Mouse (Mus musculus) thymus, postnatal 36 days (tissue): ENCODE results near the gene Celf2.
"Not testable (repeated sequence)": the region's sequence is repeated elsewhere in the genome, so short reads cannot be mapped to it uniquely, and the experiment has no call there.

Source experiments
- DNase-seq, 2 experiments: peaks; one replicate each; pipeline ENCODE4 v3.0.0; 2022; ENCODE audit warnings: mixed read lengths in 2 of 2

Gene Celf2

GRCm38 (mm10) chr2:6575316-6575715 is 934.0 kb downstream of the Celf2 start:
- DNase-seq, result not testable (repeated sequence)

DNA sequence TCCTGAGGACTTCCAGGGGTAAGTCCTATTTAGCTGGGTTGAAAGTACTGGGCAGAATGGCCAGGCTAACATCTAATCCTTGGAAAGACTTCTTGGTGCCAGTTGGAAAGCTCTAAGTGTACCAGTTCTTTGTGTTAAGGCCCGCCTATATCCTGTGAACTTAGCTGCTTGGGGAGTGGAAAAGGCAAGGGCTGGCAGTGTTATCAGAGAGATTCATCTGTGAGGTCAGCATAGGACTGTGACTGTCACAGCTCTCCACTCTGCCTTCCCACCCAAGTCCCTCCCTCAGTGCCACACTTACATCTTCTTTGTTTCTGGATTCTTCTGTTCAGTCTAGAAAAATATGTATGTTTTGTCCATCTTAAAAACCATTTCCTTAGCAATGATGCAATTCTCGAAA is 935.7 kb downstream of the Celf2 start:
- no peak for DNase-seq

GRCm38 (mm10) chr2:6572976-6573375 is 936.4 kb downstream of the Celf2 start:
- no peak for DNase-seq

GRCm38 (mm10) chr2:6569040-6569542 is 940.3 kb downstream of the Celf2 start:
- no peak for DNase-seq

- no peak for DNase-seq
Observed at GRCm38 (mm10) chr2:6565175-6565574, 944.2 kb downstream of the Celf2 start.

- no peak for DNase-seq
Observed at GRCm38 (mm10) chr2:6561337-6561736, 948.0 kb downstream of the Celf2 start.

GRCm38 (mm10) chr2:6560802-6561201 is 948.6 kb downstream of the Celf2 start:
- DNase-seq, result no peak

DNA sequence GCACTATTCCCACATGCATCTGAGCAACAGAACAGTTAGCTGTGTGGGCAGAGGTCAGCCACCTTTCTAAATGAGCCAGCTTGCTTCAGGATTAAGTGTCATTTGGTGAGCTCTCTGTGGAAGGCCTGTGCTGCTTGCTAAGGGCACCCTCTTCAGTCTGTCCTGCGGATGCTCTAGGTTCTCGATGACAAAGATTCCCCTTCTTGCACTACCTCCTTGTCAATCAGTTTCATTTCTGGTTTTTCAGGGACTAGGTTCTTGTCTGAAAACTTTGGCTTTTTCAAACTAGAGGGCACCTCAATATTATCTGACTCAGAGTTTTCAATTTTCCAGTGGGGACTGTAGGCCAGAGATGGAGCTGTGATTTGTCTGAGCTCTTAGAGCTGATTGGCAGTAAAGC is 949.8 kb downstream of the Celf2 start:
- DNase-seq, result no peak

GRCm38 (mm10) chr2:6558303-6559254 is 950.8 kb downstream of the Celf2 start:
- DNase-seq, result no peak

DNA sequence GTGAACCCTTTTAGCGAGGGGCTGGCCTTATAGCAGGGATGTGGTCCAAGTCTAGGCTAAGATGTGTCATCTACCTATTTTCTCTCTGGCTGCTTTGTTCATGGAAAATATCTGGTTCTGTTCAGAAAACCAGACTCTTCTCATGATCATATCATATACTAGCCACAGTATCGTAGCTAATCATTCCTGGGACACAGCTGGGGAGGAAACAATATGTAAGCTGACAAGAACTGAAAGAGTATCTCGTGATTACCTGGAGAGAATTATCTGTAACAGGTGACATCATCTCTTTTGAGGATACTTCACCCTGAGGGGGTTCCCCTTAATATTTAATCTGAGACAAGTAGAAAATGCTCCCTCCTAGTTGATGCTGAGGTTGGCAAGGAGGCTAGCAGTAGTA is 951.6 kb downstream of the Celf2 start:
- DNase-seq, result no peak

DNA sequence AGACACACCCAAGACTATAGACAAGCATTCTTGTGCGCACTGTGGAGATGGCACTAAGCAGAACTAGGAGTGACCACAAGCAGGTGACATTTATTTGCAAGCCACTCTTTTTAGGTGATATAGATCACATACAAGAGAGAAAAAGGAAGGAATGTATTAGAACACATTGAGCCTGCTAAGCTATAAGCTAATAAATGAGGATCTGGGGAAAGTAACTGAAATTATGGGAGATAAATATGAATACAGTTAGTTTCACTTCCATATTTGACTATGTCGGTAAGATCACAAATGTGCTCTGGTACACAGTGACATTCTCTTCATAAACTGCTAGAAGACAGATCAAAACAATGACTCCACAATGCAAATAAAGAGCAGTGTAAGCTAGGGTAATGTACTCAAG is 952.5 kb downstream of the Celf2 start:
- DNase-seq, result no peak

DNA sequence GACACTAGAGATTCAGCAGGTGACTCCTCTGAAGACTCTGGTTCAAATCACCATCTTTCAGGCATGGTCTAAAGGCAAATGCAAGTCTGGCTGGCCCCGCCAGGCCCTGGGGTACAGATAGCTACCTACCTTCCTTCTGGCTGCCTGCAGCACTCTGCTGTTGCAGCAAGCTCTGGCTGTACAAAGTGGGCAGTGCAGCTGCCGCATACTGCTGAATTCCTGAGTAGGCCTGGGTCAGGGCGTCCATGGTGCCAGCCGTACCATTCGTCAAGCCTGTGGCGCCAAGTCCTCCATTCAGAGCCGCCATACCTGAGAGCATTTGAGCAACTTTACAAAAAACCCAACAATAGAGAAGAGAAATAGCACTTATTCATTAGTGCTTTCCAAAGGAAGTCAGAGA is 955.7 kb downstream of the Celf2 start:
- no peak for DNase-seq

DNA sequence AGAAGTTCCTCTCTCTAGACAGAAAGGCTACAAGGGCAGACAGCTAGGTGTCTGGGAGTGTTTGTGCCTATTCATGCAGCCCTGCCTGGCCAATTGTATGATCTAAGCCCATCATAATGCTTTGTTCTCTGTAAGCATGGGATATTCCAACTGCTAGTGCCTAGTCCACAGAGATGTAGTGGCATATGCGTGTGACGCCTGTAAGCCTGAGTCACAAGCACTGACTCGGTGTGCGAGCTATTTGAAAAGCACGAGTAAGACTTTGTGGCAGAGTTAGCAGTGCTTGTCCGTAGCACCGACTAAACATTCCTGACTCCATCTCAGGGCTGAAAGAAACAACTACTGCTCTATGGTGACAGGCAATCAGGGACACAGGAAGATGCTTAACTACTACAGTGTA is 960.1 kb downstream of the Celf2 start:
- DNase-seq, result no peak

GRCm38 (mm10) chr2:6547139-6547664 is 962.2 kb downstream of the Celf2 start:
- no peak for DNase-seq

DNA sequence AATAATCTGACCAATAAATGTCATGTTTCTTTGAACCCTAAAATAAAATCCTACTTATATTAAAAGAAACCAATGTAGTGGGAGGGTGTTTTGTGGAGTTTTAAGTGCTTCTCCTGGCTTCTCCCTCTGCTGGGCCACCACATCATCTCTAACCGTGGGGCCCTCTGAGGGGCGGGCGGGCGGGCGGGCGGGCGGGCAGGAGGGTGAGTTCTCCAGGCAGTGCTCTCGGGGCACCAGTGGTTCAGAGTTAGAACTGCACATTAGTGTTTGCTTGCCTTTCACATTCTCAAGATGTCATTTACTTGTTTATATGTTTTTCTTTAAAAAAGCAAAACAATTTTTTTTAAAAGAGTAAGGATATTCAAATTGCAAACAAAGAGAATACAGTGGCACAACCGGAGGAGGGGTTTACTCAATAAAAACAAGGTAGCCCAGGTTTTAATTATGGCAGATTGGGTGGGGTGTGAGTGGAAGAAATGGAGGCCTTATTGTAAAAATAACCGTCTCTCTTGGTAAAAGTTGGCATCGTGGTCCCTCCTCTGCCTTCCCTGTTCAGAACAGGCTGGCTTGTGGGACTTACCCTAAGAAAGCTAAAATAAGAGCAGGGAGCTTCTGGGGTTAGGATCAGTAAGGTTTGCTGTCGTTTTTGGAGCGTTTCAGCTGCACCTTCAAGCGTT is 962.8 kb downstream of the Celf2 start:
- no peak for DNase-seq

DNA sequence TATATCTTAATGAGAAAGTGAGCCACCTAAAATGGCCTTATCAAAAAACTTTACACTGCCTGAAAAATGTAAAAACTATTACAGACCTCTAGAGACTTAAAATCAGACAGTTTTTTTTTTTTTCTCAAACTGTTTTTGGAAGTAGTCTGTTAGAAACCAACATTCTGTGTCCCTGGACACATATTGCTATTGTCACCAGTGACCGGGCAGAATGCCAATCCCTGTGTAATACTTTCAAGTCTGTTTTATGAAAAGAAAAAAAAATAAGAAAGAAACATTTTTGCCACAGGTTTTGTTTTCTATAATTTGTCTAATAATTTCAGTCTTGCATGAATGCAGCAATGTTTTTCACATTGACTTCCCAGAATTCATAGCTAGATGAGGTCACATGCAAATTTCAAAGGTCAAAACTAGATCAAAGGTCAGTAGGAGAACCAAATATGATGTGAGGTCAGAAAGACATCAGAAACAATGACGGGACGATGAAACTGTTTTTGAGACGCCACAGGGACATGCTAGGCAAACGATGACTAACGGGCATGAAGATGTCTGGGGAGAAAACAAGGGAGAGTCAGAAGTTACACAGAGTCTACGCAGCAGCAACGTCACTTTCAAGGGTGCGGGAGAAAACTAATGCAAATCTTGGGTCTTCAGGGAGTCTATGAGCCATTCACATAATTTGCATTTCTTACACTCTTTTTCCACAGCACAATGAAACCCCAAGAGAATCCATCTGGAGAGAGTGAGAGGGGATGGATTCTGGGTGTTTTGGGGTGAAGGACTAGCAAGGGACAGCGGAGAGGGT is 964.0 kb downstream of the Celf2 start:
- DNase-seq, result no peak

- DNase-seq, result no peak
Observed at GRCm38 (mm10) chr2:6543650-6544049, 965.7 kb downstream of the Celf2 start.

DNA sequence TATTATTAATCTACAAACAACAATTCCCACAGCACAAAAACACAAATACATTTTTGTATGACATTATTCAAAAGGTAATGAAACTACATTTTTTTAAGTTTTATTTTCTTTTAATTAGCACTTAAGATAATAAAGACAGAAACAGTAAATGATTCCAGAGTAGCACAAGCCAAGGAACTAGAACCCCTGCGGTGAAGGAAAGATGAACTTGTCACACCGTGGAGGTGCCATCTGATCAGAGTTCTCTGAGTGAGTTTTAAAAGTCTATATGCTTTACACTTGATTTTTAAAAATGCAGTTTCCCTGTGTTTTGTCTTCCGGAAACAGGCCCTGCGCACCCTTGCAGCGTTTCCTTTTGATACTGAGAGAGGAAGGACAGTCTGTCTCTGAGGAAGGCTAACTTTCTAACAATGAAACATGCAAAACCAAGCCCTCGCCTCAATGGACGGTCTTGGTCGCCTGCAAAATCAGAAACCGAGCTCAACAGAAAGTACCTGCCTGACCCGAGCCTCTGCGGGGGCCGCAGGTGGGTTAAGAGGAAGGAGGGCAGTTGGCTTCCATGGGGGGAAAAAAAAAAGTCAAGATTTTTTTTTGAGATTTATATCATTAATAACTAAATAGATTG is 966.7 kb downstream of the Celf2 start:
- DNase-seq, result no peak

DNA sequence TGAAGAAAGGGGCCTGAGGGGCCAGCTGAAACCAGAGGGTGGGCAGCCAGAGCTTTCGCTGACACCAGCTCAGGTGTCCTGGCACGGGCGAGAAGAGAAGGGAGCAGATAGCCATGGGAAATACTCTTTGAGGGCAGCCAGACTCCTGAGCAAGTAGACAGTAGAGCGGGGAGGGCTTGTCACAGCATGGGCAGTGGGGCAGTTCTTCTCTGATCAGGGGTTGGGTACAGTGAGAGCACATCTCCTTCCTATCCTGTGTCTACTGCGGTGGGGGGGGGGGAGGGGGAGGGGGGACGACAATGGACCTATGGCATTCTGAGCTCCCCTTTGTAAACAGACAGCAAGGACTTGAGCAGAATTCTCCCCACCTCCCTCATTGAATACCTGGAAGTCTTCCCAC is 968.5 kb downstream of the Celf2 start:
- no peak for DNase-seq

GRCm38 (mm10) chr2:6540092-6540491 is 969.3 kb downstream of the Celf2 start:
- no peak for DNase-seq

DNA sequence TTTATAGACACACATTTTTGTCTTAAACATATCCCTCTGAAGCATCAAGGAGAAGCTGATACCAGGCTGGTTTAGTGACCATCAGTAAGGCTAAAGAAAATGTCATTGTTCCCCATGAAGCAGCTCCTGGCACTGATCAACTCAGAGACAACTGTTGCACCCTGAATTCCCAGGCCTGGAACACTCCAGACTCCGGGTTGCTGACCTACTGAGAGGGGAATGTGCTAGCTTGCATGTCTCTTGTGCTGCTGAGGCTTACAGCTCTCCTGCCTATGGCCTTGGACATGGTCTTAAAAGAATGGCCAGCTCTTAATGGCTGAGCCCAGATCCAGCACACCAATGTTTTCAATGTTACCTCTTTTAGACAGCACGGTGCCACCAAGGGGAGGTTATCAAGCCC is 970.9 kb downstream of the Celf2 start:
- DNase-seq, result no peak

- no peak for DNase-seq
Observed at GRCm38 (mm10) chr2:6538031-6538430, 971.3 kb downstream of the Celf2 start.
